Mouse (Mus musculus) ES-E14 (cell line): ENCODE measurements at regions not wholly inside any gene's neighbourhood (a gene's known extent, or its start where the extent isn't known, plus 50 kb on each side); places are given as distances from the start of the nearest gene placed in this dataset.

Source experiments
- CHD2 ChIP-seq: IDR thresholded peaks from 2 replicates; pipeline ENCODE4 v1.6.1; 2014; ENCODE audit warnings: mild to moderate bottlenecking, low read depth, low read length, inconsistent platforms
- ZNF384 ChIP-seq: IDR thresholded peaks from 2 replicates; pipeline ENCODE4 v1.6.1; 2012; ENCODE audit warnings: low read depth, low read length, inconsistent platforms

DNA sequence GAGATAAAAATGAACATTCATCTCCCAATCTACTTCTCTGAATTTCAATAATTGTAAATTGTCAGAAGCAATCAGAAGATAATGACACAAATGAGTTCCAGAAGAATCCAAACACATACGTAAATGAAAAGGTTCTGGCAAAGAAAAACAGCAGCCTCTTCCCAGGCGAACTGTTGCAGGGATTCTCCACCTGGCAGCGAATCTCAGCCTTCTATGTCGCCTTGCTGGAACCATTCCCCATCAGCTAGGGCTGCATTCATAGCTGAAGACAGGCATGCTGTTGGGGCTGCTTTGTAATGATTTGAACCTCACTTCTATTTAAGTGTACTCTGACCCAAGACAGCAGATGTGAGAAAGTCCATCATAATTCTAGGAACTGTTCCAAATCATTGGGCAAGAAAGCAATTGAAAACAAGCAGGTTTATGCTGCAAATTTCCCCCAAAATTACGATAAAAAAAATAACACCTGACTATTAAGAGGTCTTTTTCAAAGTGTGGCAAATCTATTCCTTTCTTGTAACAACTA, 387.6 kb downstream of the Adgrl2 start:
- TF ChIP-seq CHD2, result no peak
- TF ChIP-seq ZNF384, result no peak
